Mouse (Mus musculus) intestine, embryonic 15.5 days (tissue): Measurements from ENCODE around the gene Gm17693. TPM values are rescaled to one million over a fixed set of nuclear protein-coding genes. Genes with fewer than 3 reads are reported as not detected.
"Not testable (repeated sequence)": the region's sequence is repeated elsewhere in the genome, so short reads cannot be mapped to it uniquely, and the experiment has no call there.

ENCODE experiments used
- ATAC-seq: fragments of 200-750 bp; cut with Nextera tagmentation; 2 replicates; pipeline ENCODE4 v1.8.0; 2017; ENCODE audit warnings: moderate TSS enrichment, moderate library complexity
- H3K27ac ChIP-seq: fragments of 300-500 bp; sonication (generic); 2 replicates; pipeline ENCODE4 v1.5.1; 2015; ENCODE audit warnings: mild to moderate bottlenecking, inconsistent platforms
- H3K27me3 ChIP-seq: fragments of 300-500 bp; sonication (generic); replicated peaks from 2 replicates; pipeline ENCODE4 v1.6.1; 2015; ENCODE audit warnings: inconsistent platforms
- H3K36me3 ChIP-seq: fragments of 300-500 bp; sonication (generic); 2 replicates; pipeline ENCODE4 v1.6.1; 2015; ENCODE audit warnings: inconsistent platforms
- H3K4me1 ChIP-seq: fragments of 300-500 bp; sonication (generic); replicated peaks from 2 replicates; pipeline ENCODE4 v1.6.1; 2015; ENCODE audit warnings: inconsistent platforms
- H3K4me2 ChIP-seq: fragments of 300-500 bp; sonication (generic); replicated peaks from 2 replicates; pipeline ENCODE4 v1.6.1; 2015; ENCODE audit warnings: mild to moderate bottlenecking, inconsistent platforms
- H3K4me3 ChIP-seq: fragments of 300-500 bp; sonication (generic); replicated peaks from 2 replicates; pipeline ENCODE4 v1.5.1; 2015; ENCODE audit warnings: inconsistent platforms
- H3K9ac ChIP-seq: fragments of 300-500 bp; sonication (generic); 2 replicates; pipeline ENCODE4 v1.6.1; 2015; ENCODE audit warnings: inconsistent platforms
- H3K9me3 ChIP-seq: fragments of 300-500 bp; sonication (generic); 2 replicates; pipeline ENCODE4 v1.6.1; 2016; ENCODE audit warnings: inconsistent platforms
- WGBS: fragments of 180-500 bp; shearing (Covaris S2); methylation state at CpG from one replicate; pipeline ENCODE4 v1.1.7; 2015; 5-methylcytosine and 5-hydroxymethylcytosine counted together
- polyA plus RNA-seq: library from polyadenylated mRNA; unstranded; fragments of >200 nt; fragmentation: Nextera tagmentation; extraction: Ambion mirVana; gene quantifications from 2 replicates; pipeline ENCODE4 v1.2.1, GENCODE M21; 2015

The Gm17693 gene
- not detected in 2 replicates for polyA plus RNA-seq

DNA sequence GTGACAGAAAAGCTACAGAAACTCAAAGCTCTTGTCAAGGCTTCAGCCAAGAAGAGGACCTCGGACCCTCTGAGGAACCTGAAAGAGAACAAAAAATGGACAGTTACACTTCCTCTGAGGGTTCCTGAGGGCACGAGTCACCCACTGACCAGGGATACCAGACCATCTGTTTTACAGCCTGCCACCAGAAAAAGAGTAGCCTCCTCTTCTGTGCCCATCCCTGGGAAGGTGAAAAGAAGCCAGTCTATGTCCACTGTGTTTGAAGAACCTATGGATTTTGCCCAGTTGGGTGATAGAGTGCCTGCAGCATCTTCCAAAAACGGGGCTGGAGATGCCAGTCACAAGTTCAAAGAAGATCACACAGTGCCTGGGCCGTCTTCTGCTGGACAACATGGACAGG, at the start of gene Gm17693:
Gene Gm17693, plus strand, starts transcription at position 301 of the 400 bp plus-strand sequence.
- not testable (repeated sequence) for H3K4me3 ChIP-seq, H3K4me2 ChIP-seq, H3K36me3 ChIP-seq, H3K27me3 ChIP-seq, ATAC-seq, H3K27ac ChIP-seq, H3K9me3 ChIP-seq, H3K4me1 ChIP-seq, H3K9ac ChIP-seq
- WGBS, result no CpG with 5 or more reads among the region's 4 CpGs
